Mouse (Mus musculus) midbrain, embryonic 15.5 days (tissue): Measurements from ENCODE around the gene Tfb1m. TPM values are rescaled to one million over a fixed set of nuclear protein-coding genes. Genes with fewer than 3 reads are reported as not detected.

Experiments used
- ATAC-seq: fragments of 200-750 bp; cut with Nextera tagmentation; replicated peaks from 2 replicates; pipeline ENCODE4 v1.8.0; 2017; ENCODE audit warnings: moderate TSS enrichment
- H3K27ac ChIP-seq: fragments of 300-500 bp; sonication (generic); 2 replicates; pipeline ENCODE4 v1.5.1; 2015; ENCODE audit warnings: mild to moderate bottlenecking, inconsistent platforms
- H3K27me3 ChIP-seq: fragments of 300-500 bp; sonication (generic); replicated peaks from 2 replicates; pipeline ENCODE4 v1.6.1; 2015; ENCODE audit warnings: inconsistent platforms
- H3K36me3 ChIP-seq: fragments of 300-500 bp; sonication (generic); replicated peaks from 2 replicates; pipeline ENCODE4 v1.6.1; 2015; ENCODE audit warnings: inconsistent platforms
- H3K4me1 ChIP-seq: fragments of 300-500 bp; sonication (generic); 2 replicates; pipeline ENCODE4 v1.6.1; 2015; ENCODE audit warnings: inconsistent platforms
- H3K4me2 ChIP-seq: fragments of 300-500 bp; sonication (generic); 2 replicates; pipeline ENCODE4 v1.6.1; 2015; ENCODE audit warnings: inconsistent platforms, mild to moderate bottlenecking, moderate library complexity
- H3K4me3 ChIP-seq: fragments of 300-500 bp; sonication (generic); 2 replicates; pipeline ENCODE4 v1.5.1; 2015; ENCODE audit warnings: mild to moderate bottlenecking, inconsistent platforms
- H3K9ac ChIP-seq: fragments of 300-500 bp; sonication (generic); 2 replicates; pipeline ENCODE4 v1.6.1; 2015; ENCODE audit warnings: mild to moderate bottlenecking, inconsistent platforms
- H3K9me3 ChIP-seq: fragments of 300-500 bp; sonication (generic); 2 replicates; pipeline ENCODE4 v1.6.1; 2016; ENCODE audit warnings: inconsistent platforms
- WGBS: fragments of 180-500 bp; shearing (Covaris S2); methylation state at CpG from one replicate; pipeline ENCODE4 v1.1.7; 2015; ENCODE audit warnings: mixed read lengths; 5-methylcytosine and 5-hydroxymethylcytosine counted together
- polyA plus RNA-seq: library from polyadenylated mRNA; unstranded; fragments of >200 nt; fragmentation: Nextera tagmentation; extraction: Ambion mirVana; gene quantifications from 2 replicates; pipeline ENCODE4 v1.2.1, GENCODE M21; 2015

Gene Tfb1m
- polyA plus RNA-seq, result 11.7 TPM in 2 replicates

- ATAC-seq, result peak; percentile 100
These were observed at the start of gene Tfb1m for GRCm38 (mm10) chr17:3557331-3558311. Gene Tfb1m, minus strand, starts transcription at chr17:3557781.

DNA sequence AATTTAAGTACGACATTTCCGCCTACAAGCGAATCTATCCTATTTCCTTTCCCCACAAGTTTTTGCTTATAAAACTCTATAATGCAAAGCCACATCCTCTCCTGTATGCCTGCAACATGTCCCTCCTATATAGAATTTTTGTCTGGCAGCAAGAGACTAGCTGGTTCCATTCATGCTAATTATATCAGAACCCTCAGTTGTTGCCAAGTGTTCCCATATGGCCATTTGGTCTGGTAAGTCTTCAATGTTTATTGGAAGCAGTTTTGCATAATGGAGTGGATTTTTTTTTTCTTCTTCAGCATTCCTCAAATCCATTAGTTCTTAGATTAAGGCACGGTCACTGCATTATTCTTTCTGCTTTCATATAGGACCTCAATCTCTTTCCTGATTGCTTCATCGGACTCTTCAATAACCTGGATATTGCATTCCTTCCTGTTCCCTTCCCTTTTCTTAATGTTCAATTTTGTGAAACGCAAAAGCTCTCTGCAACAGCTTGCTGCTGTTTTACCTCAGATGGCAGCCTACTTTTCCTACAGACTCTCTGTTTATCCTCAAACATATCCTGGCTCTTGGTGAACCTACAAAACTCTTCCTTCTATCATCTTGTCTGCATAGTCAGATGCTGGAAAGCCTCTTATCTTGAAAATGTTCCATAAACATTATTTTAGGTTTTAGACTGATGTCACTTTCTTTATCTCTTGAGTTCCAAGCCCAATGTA, 45.5 kb upstream of the Tfb1m start:
- no peaks in the 10 kb centered on the region for H3K27me3 ChIP-seq
- H3K27ac ChIP-seq, result no peak overlapping the region
- 93% methylated on average over 6 of the region's 6 CpGs for WGBS
- no peak overlapping the region for H3K4me2 ChIP-seq
- H3K9ac ChIP-seq, result no peak overlapping the region
- no peak for ATAC-seq
- H3K9me3 ChIP-seq, result no peaks in the 10 kb centered on the region
- no peaks in the 10 kb centered on the region for H3K36me3 ChIP-seq
- no peaks in the 10 kb centered on the region for H3K4me1 ChIP-seq
- H3K4me3 ChIP-seq, result no peak overlapping the region

More at GRCm38 (mm10) chr17:3557331-3558311, at the start of gene Tfb1m:
- Histone ChIP-seq H3K27ac (peak within 1 kb of the TSS; percentile 90), H3K9ac (peak within 1 kb of the TSS; percentile 61), H3K36me3 (no peaks in the 10 kb centered on the region), H3K4me2 (peak within 1 kb of the TSS; percentile 73), H3K9me3 (no peaks in the 10 kb centered on the region), H3K4me3 (peak within 1 kb of the TSS; percentile 76), H3K4me1 (peaks cover 13% of the 10 kb centered on the region), H3K27me3 (no peaks in the 10 kb centered on the region)
- under 1% methylated on average over 60 of the region's 60 CpGs for WGBS

GRCm38 (mm10) chr17:3598393-3598792, 40.8 kb upstream of the Tfb1m start:
- Histone ChIP-seq H3K9me3 (no peaks in the 10 kb centered on the region), H3K27ac (no peak overlapping the region), H3K27me3 (no peaks in the 10 kb centered on the region), H3K36me3 (no peaks in the 10 kb centered on the region), H3K4me2 (no peak overlapping the region), H3K4me3 (no peak overlapping the region), H3K9ac (no peak overlapping the region), H3K4me1 (no peaks in the 10 kb centered on the region; the same call in 1 of the 2 replicates)
- WGBS, result 79% methylated on average over 1 of the region's 1 CpGs
- no peak for ATAC-seq

- Histone ChIP-seq H3K4me1 (no peaks in the 10 kb centered on the region; the same call in 1 of the 2 replicates), H3K4me3 (no peak overlapping the region), H3K9ac (no peak overlapping the region), H3K27me3 (no peaks in the 10 kb centered on the region), H3K4me2 (no peak overlapping the region), H3K36me3 (no peaks in the 10 kb centered on the region), H3K27ac (no peak overlapping the region), H3K9me3 (no peaks in the 10 kb centered on the region)
- 78% methylated on average over 1 of the region's 1 CpGs for WGBS
- no peak for ATAC-seq
These were observed 40.3 kb upstream of the Tfb1m start for GRCm38 (mm10) chr17:3597866-3598265.

DNA sequence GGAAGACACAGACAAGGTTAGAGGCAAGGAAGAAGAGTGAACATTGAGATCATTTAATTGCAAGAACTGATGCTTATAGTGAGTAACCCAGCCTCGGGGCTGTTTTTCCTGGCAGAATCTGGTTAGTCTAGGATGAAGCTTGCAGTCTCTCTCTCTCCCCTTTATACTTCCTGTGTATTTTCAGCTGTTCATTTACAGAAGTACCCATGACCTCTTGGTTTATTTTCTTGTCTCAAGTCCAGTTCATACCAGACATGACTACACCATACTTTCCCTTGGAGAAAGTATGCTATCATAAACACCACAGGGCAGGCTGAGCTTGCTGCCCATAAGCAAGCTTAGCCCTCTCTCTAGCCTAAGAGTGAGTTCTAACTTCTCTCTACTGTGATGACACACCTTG, 39.5 kb upstream of the Tfb1m start:
- Histone ChIP-seq H3K27me3 (no peaks in the 10 kb centered on the region), H3K4me3 (no peak overlapping the region), H3K9ac (no peak overlapping the region), H3K9me3 (no peaks in the 10 kb centered on the region), H3K4me1 (no peaks in the 10 kb centered on the region; the same call in 1 of the 2 replicates), H3K36me3 (no peaks in the 10 kb centered on the region), H3K4me2 (no peak overlapping the region), H3K27ac (no peak overlapping the region)
- WGBS, result 86% methylated on average over 1 of the region's 1 CpGs
- ATAC-seq, result no peak

GRCm38 (mm10) chr17:3570876-3571275, 13.3 kb upstream of the Tfb1m start:
- Histone ChIP-seq H3K27ac (no peak overlapping the region), H3K36me3 (no peaks in the 10 kb centered on the region), H3K9ac (no peak overlapping the region), H3K4me1 (peaks cover 3% of the 10 kb centered on the region; the same call in 1 of the 2 replicates), H3K4me2 (0 out of 2 replicates have a peak overlapping the region, but pooled peaks have one; percentile 13), H3K27me3 (no peaks in the 10 kb centered on the region), H3K9me3 (no peaks in the 10 kb centered on the region), H3K4me3 (no peak overlapping the region)
- 3% methylated on average over 12 of the region's 12 CpGs for WGBS
- ATAC-seq, result no peak

GRCm38 (mm10) chr17:3562405-3562804, 4.8 kb upstream of the Tfb1m start:
- 60% methylated on average over 8 of the region's 8 CpGs for WGBS
- ATAC-seq, result no peak
- Histone ChIP-seq H3K4me3 (no peak overlapping the region), H3K27me3 (no peaks in the 10 kb centered on the region), H3K27ac (no peak overlapping the region), H3K9ac (no peak overlapping the region), H3K4me1 (peaks cover 8% of the 10 kb centered on the region; the same call in 1 of the 2 replicates), H3K36me3 (no peaks in the 10 kb centered on the region), H3K9me3 (no peaks in the 10 kb centered on the region), H3K4me2 (no peak overlapping the region)

DNA sequence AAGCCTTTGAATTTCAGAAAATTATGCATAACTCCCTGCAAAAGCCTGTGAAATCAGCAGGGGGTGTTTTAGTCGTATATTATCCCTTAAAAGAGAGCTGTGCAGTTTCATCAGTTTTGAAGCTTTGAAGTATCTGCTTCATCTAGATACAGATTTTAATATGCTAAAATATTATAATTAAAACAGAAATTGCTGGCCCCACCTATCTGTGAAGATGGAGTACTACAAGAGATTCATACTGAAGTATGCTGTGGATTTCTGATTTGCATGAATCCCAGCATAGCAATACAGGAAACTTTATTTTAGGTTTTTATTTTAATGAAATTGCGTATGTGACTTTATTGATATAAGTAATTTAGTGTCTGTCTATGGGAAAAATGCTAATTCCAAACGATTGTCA, 3.0 kb upstream of the Tfb1m start:
- Histone ChIP-seq H3K9me3 (no peaks in the 10 kb centered on the region), H3K9ac (no peak overlapping the region), H3K4me1 (peaks cover 13% of the 10 kb centered on the region), H3K36me3 (no peaks in the 10 kb centered on the region), H3K27me3 (no peaks in the 10 kb centered on the region), H3K4me2 (no peak overlapping the region), H3K4me3 (no peak overlapping the region), H3K27ac (no peak overlapping the region)
- WGBS, result 64% methylated on average over 3 of the region's 3 CpGs
- ATAC-seq, result no peak

- no peak overlapping the region for H3K9ac ChIP-seq
- 75% methylated on average over 9 of the region's 9 CpGs for WGBS
These were observed 832 bp upstream of the Tfb1m start for GRCm38 (mm10) chr17:3558356-3558870.

GRCm38 (mm10) chr17:3556251-3556650, 1.3 kb downstream of the Tfb1m start:
- no peak for ATAC-seq
- Histone ChIP-seq H3K27me3 (no peaks in the 10 kb centered on the region), H3K4me2 (peak overlapping the region; percentile 73; the same call in 1 of the 2 replicates), H3K9me3 (no peaks in the 10 kb centered on the region), H3K36me3 (no peaks in the 10 kb centered on the region), H3K4me1 (peaks cover 13% of the 10 kb centered on the region), H3K27ac (no peak overlapping the region), H3K9ac (no peak overlapping the region), H3K4me3 (no peak overlapping the region)
- 77% methylated on average over 1 of the region's 1 CpGs for WGBS

More at GRCm38 (mm10) chr17:3558356-3558870, 832 bp upstream of the Tfb1m start:
- peak overlapping the region; percentile 76 for H3K4me3 ChIP-seq
- no peaks in the 10 kb centered on the region for H3K27me3 ChIP-seq
- ATAC-seq, result no peak
- H3K9me3 ChIP-seq, result no peaks in the 10 kb centered on the region
- H3K27ac ChIP-seq, result peak overlapping the region; percentile 69; the same call in 1 of the 2 replicates
- peak overlapping the region; percentile 73 for H3K4me2 ChIP-seq
- no peaks in the 10 kb centered on the region for H3K36me3 ChIP-seq
- peaks cover 13% of the 10 kb centered on the region for H3K4me1 ChIP-seq

DNA sequence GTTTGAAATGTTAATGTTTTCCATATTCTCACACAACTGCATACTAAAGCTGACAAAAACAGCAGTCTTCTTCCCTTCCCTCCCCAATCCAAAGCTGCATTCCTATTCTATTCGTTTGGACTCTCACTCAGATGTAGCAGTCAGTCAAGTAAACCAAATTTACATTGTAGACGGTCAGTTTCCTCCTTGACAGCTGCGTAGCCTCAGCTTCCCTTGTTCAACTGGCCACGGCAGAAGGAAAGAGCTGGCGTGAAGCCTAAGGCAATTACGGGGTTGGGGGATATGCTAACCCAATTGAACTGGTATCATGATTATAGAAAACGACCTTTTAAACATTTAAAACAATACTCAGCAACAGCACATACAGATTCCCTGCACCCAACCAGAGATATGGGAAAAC, 9.9 kb downstream of the Tfb1m start:
- Histone ChIP-seq H3K36me3 (no peaks in the 10 kb centered on the region), H3K4me3 (no peak overlapping the region), H3K9me3 (no peaks in the 10 kb centered on the region), H3K27me3 (no peaks in the 10 kb centered on the region), H3K4me2 (no peak overlapping the region), H3K9ac (no peak overlapping the region), H3K27ac (no peak overlapping the region), H3K4me1 (no peaks in the 10 kb centered on the region)
- WGBS, result 68% methylated on average over 7 of the region's 7 CpGs
- ATAC-seq, result no peak

GRCm38 (mm10) chr17:3541033-3541432, 16.5 kb downstream of the Tfb1m start:
- no peak for ATAC-seq
- Histone ChIP-seq H3K27ac (no peak overlapping the region), H3K9me3 (no peaks in the 10 kb centered on the region), H3K9ac (no peak overlapping the region), H3K4me2 (no peak overlapping the region), H3K36me3 (no peaks in the 10 kb centered on the region), H3K4me3 (no peak overlapping the region), H3K4me1 (no peaks in the 10 kb centered on the region), H3K27me3 (no peaks in the 10 kb centered on the region)
- WGBS, result 86% methylated on average over 5 of the region's 5 CpGs
